Mouse (Mus musculus) G1E (cell line): ENCODE measurements around the gene Cd2bp2. TPM values are rescaled to one million over a fixed set of nuclear protein-coding genes. Genes with fewer than 3 reads are reported as not detected.

ENCODE experiments used
- ATAC-seq: 2 replicates; pipeline ENCODE4 v1.8.0; 2016; ENCODE audit warnings: mild to moderate bottlenecking; ENCODE audit not compliant: insufficient number of reproducible peaks, poor library complexity, low FRiP score, severe bottlenecking; ENCODE audit errors: extremely low read depth
- DNase-seq: peaks from one replicate; pipeline ENCODE4 v3.0.0; 2012; ENCODE audit warnings: low spot score
- H3K27me3 ChIP-seq: 2 replicates; pipeline ENCODE4 v1.6.1; 2012; ENCODE audit warnings: mild to moderate bottlenecking, low read length, inconsistent platforms; ENCODE audit not compliant: insufficient read depth
- H3K36me3 ChIP-seq: replicated peaks from 2 replicates; pipeline ENCODE3; 2012; ENCODE audit warnings: mild to moderate bottlenecking, inconsistent platforms
- H3K4me1 ChIP-seq: 2 replicates; pipeline ENCODE4 v1.6.1; 2012; ENCODE audit warnings: low read depth, low read length, inconsistent platforms, mixed read lengths; ENCODE audit not compliant: insufficient read depth
- H3K4me3 ChIP-seq: 2 replicates; pipeline ENCODE4 v1.5.1; 2012; ENCODE audit warnings: low read depth, mild to moderate bottlenecking, inconsistent platforms, low read length, moderate library complexity, mixed read lengths
- H3K9me3 ChIP-seq: replicated peaks from 2 replicates; pipeline ENCODE4 v1.6.1; 2012; ENCODE audit warnings: inconsistent platforms
- CTCF ChIP-seq: IDR thresholded peaks from 2 replicates; pipeline ENCODE4 v1.5.1; 2012; ENCODE audit warnings: low read depth, low read length, inconsistent platforms, mixed read lengths
- GATA1 ChIP-seq: IDR thresholded peaks from 2 replicates; pipeline ENCODE4 v1.6.1; 2012; ENCODE audit warnings: borderline replicate concordance, low read length, inconsistent platforms, mixed read lengths
- GATA2 ChIP-seq: IDR thresholded peaks from 2 replicates; pipeline ENCODE4 v1.6.1; 2012; ENCODE audit warnings: low read depth, low read length, inconsistent platforms, borderline replicate concordance
- POLR2AphosphoS5 ChIP-seq: IDR thresholded peaks from 2 replicates; pipeline ENCODE4 v1.6.1; 2012; ENCODE audit warnings: low read depth, low read length, inconsistent platforms; ENCODE audit not compliant: insufficient replicate concordance
- TAL1 ChIP-seq: conservative IDR thresholded peaks from 2 replicates; pipeline ENCODE4 v1.6.1; 2012; ENCODE audit warnings: low read depth, low read length, inconsistent platforms, mixed read lengths
- polyA plus RNA-seq: library from polyadenylated mRNA; stranded (reverse); fragments of >175 nt; gene quantifications from 2 replicates; pipeline ENCODE4 v1.2.3, GENCODE M21; 2012
- total RNA-seq, 2 experiments: library from RNA; stranded (forward) in 1 of 2; stranded (reverse) in 1 of 2; fragments of 200-1000 nt in 1 of 2; fragments of >200 nt in 1 of 2; fragmentation: Nextera tagmentation in 1 of 2; gene quantifications; 2 replicates each; pipeline ENCODE4 v1.2.3; 2014 to 2017

The Cd2bp2 gene
- total and polyA plus RNA-seq, 3 experiments: 23.3 to 84.6 (median 71.8) TPM

DNA sequence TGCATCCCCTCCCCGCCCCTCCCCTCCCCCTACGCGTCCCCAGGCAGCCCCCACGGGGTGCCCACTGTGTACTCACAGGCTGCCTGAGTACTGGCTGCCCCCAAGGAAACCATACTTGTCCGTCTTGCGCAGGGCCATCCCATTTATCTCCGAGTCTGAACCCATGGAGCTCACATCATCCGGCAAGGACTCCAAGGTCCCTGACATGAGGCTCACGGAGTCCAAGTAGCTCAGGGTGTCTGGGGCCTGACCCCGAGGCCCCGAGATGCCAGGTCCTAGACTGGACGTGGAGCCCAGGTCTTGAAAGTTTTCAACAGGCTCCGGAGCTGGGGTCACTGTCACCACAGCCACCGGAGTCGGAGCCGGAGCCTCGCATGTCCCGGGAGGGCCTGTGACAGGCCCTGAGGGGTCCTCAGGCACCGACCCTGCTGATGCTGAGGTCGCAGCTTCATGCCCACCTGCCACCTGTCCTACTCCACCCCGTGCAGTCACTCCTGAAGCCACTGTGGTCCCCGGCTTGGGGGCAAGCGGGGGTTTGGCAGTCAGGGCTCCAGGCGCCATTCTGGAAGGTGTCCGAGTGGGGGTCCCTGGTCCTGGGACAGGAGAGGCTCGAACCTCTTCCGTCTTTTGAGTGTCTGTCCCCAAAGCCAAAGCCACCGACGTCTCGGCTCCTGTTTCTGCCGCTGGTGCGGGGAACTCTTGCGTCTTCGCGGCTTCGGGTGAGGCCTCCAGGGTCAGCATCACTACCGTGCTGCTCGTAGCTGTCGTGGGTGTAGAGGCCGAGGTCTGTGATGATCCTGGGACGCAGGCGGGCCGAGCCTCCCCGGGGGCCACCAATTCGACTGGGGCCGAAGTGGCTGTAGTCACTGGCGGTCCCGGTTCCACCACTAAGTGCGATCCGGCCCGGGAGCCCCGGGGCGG, 11.8 kb upstream of the Cd2bp2 start:
- Histone ChIP-seq H3K36me3 (peaks cover 33% of the 10 kb centered on the region), H3K4me1 (peaks cover 65% of the 10 kb centered on the region), H3K27me3 (no peaks in the 10 kb centered on the region), H3K4me3 (peak overlapping the region; percentile 76), H3K9me3 (no peaks in the 10 kb centered on the region)
- no peak for ATAC-seq
- no peak for DNase-seq
- TF ChIP-seq TAL1 (no peak), GATA1 (no peak), GATA2 (no peak), POLR2AphosphoS5 (no peak), CTCF (no peak)

DNA sequence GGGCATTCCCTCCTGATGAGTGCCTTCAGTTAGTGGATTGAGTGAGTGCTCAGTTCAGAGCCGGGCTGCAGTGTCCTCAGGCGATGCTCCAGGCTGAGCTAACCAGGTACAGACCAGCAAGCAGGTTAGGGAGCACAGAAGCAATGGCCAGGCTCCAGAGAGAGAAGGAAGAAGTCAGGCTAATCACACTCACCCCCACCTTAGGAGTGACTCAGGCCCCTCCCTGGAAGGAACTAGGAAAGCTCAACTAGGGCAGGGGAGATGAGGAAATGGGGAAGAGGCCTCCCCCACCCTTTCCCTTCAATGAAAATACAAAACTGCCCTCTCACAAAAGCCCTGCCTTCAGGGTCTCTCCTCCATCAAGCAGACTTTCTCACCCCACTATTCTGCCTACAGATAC, 10.8 kb upstream of the Cd2bp2 start:
- no peaks in the 10 kb centered on the region for H3K27me3 ChIP-seq
- H3K36me3 ChIP-seq: peaks cover 44% of the 10 kb centered on the region
- ATAC-seq: no peak

GRCm38 (mm10) chr7:127196484-127196883, 634 bp upstream of the Cd2bp2 start:
- ATAC-seq: no peak
- H3K4me1 ChIP-seq: peaks cover 68% of the 10 kb centered on the region

More for the DNA sequence above, 10.8 kb upstream of the Cd2bp2 start:
- H3K9me3 ChIP-seq: no peaks in the 10 kb centered on the region
- peak overlapping the region; percentile 76 for H3K4me3 ChIP-seq
- no peak for DNase-seq
- H3K4me1 ChIP-seq: peaks cover 63% of the 10 kb centered on the region
- TF ChIP-seq GATA1: no peak
- TF ChIP-seq TAL1: no peak
- TF ChIP-seq GATA2: no peak
- no peak for TF ChIP-seq CTCF
- no peak for TF ChIP-seq POLR2AphosphoS5

DNA sequence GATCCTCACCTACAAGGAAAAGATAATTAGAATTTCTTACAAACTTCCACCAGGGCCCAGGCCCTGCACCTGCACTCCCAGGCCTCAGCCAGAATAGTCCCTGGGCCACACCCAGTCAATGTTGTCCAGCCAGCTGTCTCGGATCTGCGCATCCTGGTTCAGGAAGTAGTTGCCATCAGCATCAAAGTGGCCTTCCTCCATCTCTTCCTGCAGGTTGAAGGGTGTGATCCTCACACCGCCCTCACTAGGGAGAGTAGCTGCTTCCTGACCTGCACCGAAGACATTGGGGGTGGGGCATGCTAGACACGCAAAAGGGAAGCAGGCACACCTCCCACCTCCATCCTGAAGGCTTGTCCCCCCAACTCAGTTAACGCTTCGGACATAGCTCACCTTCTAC, 1.2 kb downstream of the Cd2bp2 start:
- Histone ChIP-seq H3K4me1 (peaks cover 71% of the 10 kb centered on the region), H3K4me3 (peak overlapping the region; percentile 75), H3K9me3 (no peaks in the 10 kb centered on the region), H3K36me3 (peaks cover 87% of the 10 kb centered on the region), H3K27me3 (no peaks in the 10 kb centered on the region)
- DNase-seq (no peak), ATAC-seq (no peak)
- TF ChIP-seq GATA2 (no peak), TAL1 (no peak), GATA1 (no peak), CTCF (no peak), POLR2AphosphoS5 (no peak)

More at GRCm38 (mm10) chr7:127196484-127196883, 634 bp upstream of the Cd2bp2 start:
- TF ChIP-seq POLR2AphosphoS5 (no peak), GATA1 (no peak), CTCF (no peak), TAL1 (no peak), GATA2 (no peak)
- Histone ChIP-seq H3K27me3 (no peaks in the 10 kb centered on the region), H3K36me3 (peaks cover 87% of the 10 kb centered on the region), H3K4me3 (peak overlapping the region; percentile 75), H3K9me3 (no peaks in the 10 kb centered on the region)
- no peak for DNase-seq

- no peaks in the 10 kb centered on the region for H3K9me3 ChIP-seq
- TF ChIP-seq TAL1 (no peak), GATA2 (no peak), CTCF (no peak), POLR2AphosphoS5 (no peak), GATA1 (no peak)
- H3K4me1 ChIP-seq: peaks cover 73% of the 10 kb centered on the region
- H3K4me3 ChIP-seq: peak overlapping the region; percentile 75; the same call in 1 of the 2 replicates
- no peak for ATAC-seq
- DNase-seq: no peak
- H3K27me3 ChIP-seq: no peaks in the 10 kb centered on the region
- peaks cover 87% of the 10 kb centered on the region for H3K36me3 ChIP-seq
Measured at GRCm38 (mm10) chr7:127194011-127194632, 1.7 kb downstream of the Cd2bp2 start.

DNA sequence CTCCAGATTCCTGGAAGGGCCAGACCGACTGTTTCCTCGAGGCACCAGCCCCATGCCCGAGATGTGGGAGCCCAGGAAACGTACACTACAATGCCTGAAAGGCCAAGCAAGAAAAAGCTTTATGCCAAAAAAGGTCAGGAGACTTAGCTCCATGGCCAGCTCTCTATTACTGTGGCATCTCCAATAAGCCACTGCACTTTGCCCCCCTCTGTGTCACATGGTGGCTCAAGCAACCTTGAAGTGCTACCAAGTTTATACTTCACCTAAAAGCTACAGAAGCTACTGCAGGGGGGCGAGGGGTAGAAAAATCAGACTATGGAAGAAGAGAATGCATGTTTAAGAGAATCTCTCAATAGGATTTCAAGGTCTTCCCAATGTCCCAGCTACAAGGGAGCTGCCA, 2.9 kb downstream of the Cd2bp2 start:
- no peak overlapping the region for H3K4me3 ChIP-seq
- H3K9me3 ChIP-seq: no peaks in the 10 kb centered on the region
- no peak for ATAC-seq
- peaks cover 86% of the 10 kb centered on the region for H3K36me3 ChIP-seq
- TF ChIP-seq GATA1 (no peak), CTCF (no peak), GATA2 (no peak), TAL1 (no peak), POLR2AphosphoS5 (no peak)
- H3K27me3 ChIP-seq: no peaks in the 10 kb centered on the region
- DNase-seq: no peak
- peaks cover 73% of the 10 kb centered on the region for H3K4me1 ChIP-seq
